Mouse (Mus musculus): ENCODE measurements around the gene Heatr1. TPM values are rescaled to one million over a fixed set of nuclear protein-coding genes. Genes with fewer than 3 reads are reported as not detected.

The Heatr1 gene
- 7.8 TPM for polyA plus RNA-seq (2014; fragmentation: Illumina TruSeq; extraction: RNeasy Lipid Tissue Mini Kit (QIAGEN cat#74804); ENCODE audit: low read depth, low replicate concordance)

DNA sequence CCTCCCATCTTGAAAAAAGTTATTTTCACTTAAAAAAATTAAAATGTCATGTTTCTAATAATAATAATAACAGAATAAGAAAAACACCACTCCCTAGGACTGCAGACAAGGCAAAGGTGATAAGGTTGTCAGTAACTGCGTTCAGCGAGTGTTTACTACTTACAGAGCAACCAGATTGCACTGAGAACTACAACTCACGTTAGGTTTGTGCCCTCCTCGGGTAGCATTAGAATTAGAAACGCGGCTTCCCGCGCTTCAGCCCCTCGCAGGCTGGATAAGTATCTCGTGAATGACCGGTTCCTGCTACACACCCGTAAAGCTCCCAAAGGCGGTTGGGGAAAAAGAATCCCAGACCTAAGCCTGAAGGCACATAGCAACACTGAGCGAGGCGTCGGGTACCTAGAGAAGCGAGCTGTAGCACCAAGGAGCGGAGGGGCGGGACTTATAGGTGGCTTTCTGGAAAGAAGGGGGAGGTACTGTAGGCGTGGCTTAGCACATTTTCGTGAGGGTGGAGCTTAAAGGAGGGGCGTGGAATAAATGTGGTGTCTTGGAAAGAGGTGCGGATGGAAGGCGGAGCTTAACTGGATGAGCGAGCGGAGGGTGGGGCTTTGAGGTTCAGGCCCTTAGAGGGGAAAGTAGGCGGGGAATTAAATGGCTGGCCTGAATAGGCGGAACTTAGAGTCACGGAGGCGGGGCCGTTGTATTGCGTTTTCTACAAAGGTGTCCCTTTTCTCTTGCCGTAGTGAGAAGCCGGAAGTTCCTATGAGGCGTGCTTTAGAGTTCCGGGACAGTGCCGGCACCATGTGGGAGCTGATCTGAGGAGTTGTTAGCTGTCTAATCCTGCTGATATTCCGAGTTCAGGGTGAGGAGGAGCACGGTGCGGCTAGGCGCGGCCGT, at the start of gene Heatr1:
Gene Heatr1, plus strand, starts transcription at position 419 of the 897 bp plus-strand sequence.

GRCm38 (mm10) chr13:12464844-12465243, 70.0 kb downstream of the Heatr1 start, which contains the start of gene Lgals8:
TSS of gene Lgals8 (minus strand) at chr13:12464944.

Other genes with a start within 250 kb of the Heatr1 start
- 10.0 TPM for gene Mtr, start 136.9 kb upstream of the Heatr1 start, polyA plus RNA-seq (2014; fragmentation: Illumina TruSeq; extraction: RNeasy Lipid Tissue Mini Kit (QIAGEN cat#74804); ENCODE audit: low read depth, low replicate concordance)
- gene Actn2, start 54.3 kb upstream of the Heatr1 start, polyA plus RNA-seq (2014; fragmentation: Illumina TruSeq; extraction: RNeasy Lipid Tissue Mini Kit (QIAGEN cat#74804); ENCODE audit: low read depth, low replicate concordance) = not detected
- gene Lgals8, start 69.9 kb downstream of the Heatr1 start, polyA plus RNA-seq (2014; fragmentation: Illumina TruSeq; extraction: RNeasy Lipid Tissue Mini Kit (QIAGEN cat#74804); ENCODE audit: low read depth, low replicate concordance) = 134 TPM
- gene Edaradd, start 125.4 kb downstream of the Heatr1 start, polyA plus RNA-seq (2014; fragmentation: Illumina TruSeq; extraction: RNeasy Lipid Tissue Mini Kit (QIAGEN cat#74804); ENCODE audit: low read depth, low replicate concordance) = 0.44 TPM
- 14.5 TPM for gene Ero1lb, start 170.8 kb downstream of the Heatr1 start, polyA plus RNA-seq (2014; fragmentation: Illumina TruSeq; extraction: RNeasy Lipid Tissue Mini Kit (QIAGEN cat#74804); ENCODE audit: low read depth, low replicate concordance)